Mouse (Mus musculus) kidney, postnatal 36 days (tissue): ENCODE measurements at regions not wholly inside any gene's neighbourhood (a gene's known extent, or its start where the extent isn't known, plus 50 kb on each side); places are given as distances from the start of the nearest gene placed in this dataset.

ENCODE experiments used
- DNase-seq, 2 experiments: peaks; one replicate each; pipeline ENCODE4 v3.0.0; 2021 to 2022; ENCODE audit warnings: mixed read lengths in 2 of 2

DNA sequence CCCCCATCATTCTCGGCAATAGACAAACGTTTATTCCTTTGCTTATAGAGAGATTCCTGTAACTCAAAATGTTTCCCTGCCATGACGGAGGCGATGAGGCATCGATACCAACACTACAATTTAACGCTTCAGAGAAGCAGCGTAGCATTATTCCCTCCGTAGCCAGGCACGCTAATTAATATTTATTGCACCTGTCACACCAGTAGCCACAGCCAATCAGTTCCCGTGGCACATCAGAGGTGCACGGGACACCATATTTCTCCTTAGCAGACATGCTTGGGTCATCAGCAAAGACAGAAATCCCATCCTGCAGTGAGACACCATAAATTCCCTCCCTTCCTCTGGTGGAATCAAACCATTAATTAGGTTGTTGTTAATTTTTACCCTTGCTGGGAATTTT, 399.8 kb upstream of the Tmpo start:
- no peak for DNase-seq

DNA sequence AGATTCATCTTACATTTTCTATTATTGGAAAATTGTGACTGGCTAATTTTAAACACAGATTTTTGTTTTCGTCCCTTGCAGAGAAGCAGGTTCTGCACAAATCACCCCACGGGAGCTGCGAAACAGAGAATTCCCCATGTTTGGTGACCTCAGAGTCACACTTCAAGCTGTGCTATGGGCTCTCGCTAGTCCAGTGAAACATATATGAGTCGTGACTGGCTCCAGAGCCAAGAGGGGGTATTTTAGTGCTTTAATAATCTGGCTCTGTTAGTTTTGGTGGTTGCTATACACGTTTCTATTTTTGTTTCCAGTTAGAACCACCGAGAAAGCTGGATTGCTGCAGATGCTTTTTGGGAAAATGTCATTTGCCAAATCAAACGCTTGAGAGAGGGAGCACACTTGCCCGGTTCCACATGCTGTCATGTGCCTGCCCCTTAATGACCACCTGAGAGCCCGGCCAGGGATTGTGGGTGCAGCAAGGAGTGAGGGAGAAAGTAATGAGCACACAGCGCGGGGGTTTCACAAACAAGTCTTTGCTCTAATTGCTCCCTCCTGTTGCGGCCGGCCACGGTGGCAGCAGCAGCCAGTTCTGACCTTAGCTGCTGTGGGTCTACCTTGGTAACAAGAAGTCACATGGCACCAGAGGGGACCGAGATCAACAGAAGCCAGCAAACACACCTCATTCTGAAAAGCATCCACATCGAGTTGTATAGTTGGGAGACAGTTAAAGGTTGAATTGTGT, 394.4 kb upstream of the Tmpo start:
- DNase-seq, result peak in 1 of 2 experiments; percentile 8

DNA sequence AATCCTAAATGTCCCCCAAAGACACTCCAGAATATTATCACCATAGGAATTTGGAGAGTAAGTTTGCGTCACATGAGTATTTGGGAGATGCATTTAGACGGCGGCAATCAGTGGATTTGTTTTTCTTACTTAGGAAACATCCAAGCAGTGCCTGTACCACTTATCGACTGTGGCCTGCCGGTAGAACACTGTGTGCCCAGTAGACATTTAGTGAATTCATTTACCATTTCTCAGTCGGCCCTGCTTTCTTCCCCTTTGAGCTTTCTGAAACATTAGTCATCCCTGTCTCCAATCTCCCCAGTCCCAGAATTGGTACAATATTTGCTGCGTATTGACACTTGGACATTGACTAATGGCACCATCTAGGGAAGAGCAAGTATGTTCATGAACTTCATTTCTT, 391.7 kb upstream of the Tmpo start:
- no peak for DNase-seq

DNA sequence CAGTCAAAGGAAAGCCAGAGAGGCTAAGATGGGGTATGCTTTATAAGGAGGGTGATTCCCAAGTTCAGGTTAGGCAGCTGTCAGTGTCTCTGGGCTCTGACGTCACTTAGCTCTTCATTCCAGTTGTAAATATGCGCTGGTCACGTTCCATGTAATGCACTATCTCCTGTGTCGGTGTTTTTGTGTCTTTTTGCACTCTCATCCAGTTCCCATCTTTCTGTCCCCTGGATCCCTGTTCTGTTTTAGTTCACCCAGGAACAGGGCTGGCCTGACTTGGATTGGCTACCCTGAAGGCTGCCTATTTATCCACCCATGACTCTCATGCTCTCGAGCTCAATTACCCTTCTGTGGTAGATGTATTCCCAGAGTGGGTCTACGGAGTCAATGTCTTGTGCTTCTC, 387.9 kb upstream of the Tmpo start:
- no peak for DNase-seq

DNA sequence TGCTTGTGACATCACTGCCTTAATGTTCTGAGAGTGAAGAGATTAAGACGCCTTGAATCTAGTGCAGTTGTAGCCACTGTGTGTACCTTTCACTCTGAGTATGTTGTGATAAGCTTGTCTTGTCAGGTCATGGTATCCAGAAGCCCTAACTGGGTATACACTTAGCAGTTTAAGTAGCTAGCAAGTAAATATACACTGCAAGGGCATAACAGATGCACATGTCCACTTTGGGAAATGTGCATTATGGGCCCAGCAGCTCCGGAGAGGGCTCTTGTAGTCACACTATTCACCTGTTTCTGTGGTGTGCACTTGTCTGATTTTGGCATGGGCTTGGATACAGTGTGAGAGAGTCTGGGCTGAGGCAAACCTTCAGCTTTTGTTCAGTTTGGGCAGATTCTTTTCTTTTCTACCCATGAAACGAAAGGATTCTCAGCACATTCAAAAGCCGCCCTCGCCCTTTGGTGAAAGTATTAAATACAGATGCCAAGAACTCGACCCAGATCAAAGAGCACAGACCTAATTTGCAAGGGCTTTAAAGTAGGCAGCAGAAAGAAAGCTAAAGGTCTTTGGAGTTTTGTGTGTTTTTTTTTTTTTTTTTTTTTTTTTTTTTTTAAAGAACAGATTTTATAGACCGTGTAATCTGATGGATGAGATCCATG, 385.1 kb upstream of the Tmpo start:
- peak in 1 of 2 experiments; percentile 24 for DNase-seq

DNA sequence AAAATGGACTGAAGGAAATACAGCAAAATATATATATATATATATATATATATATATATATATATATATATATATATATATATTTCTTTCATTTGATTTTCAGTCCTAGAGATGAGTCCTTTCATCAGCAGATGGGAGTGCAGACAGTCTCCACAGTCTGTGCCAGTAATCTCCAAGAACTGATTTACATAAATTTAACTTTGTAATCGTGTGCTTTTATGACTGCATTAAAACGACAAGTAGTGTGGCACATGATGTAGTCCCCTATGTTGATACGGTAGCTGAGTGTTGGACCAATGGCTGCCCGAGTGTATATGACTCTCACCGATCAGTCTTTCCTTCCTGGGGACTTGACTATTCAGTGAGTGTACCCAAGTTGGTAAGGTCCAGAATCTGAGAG, 378.2 kb upstream of the Tmpo start:
- DNase-seq, result no peak

DNA sequence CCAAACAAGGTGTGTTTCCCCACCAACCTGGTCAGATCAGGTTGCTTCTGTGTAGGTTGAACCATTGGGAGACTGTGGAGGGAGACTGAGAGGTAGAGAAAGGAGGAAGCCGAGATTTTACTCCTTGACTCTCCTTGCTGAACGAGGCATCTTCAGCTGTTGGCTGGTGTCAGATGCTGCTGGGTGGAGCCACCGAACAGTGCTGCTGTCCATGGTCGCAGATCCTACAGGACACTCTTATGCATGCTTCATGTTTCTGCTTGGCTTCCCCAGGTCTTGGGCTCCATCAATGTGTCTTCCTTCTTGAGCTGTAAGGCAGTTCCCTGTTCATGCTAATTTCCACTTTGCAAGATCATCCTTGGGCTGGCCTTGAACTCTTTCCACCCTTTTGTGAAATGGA, 367.0 kb upstream of the Tmpo start:
- DNase-seq, result no peak

DNA sequence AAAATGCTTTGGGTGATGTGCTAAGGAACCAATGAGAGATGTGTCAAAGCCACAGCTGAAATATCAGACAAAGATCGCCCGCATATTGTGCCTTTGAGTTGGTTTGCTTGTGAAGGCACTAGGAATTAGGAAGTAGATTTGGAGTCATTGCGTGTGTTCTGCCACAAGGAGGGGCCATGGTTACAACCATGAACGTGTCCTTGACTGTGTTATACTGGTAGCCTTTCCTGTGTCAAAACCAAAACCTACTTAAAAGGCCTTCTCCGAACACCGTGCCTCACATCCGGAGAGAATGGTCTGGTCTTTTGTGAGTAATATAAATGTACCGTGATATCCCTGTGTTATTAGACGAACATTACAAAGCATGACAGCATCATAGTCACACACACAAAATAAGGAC, 365.0 kb upstream of the Tmpo start:
- peak; percentile 13 to 43 for DNase-seq

DNA sequence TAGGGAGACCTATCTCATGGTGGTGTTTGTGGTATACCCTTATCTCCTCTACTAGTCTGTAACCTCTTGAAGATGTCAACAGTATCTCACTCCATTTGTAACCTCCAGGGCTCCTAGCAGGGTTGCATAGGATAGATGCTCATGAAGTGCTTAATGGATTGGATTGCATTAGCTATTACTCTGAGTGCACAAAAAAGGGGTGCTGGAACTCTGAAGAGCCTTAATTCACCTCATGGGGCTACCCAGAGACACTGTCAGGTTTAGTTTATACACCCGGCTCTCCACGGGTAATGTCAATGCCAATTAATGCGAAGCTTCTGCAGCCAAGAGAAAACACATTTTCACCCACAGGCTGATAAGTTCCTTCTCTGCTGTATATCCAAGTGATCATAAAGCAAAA, 364.3 kb upstream of the Tmpo start:
- DNase-seq, result no peak

DNA sequence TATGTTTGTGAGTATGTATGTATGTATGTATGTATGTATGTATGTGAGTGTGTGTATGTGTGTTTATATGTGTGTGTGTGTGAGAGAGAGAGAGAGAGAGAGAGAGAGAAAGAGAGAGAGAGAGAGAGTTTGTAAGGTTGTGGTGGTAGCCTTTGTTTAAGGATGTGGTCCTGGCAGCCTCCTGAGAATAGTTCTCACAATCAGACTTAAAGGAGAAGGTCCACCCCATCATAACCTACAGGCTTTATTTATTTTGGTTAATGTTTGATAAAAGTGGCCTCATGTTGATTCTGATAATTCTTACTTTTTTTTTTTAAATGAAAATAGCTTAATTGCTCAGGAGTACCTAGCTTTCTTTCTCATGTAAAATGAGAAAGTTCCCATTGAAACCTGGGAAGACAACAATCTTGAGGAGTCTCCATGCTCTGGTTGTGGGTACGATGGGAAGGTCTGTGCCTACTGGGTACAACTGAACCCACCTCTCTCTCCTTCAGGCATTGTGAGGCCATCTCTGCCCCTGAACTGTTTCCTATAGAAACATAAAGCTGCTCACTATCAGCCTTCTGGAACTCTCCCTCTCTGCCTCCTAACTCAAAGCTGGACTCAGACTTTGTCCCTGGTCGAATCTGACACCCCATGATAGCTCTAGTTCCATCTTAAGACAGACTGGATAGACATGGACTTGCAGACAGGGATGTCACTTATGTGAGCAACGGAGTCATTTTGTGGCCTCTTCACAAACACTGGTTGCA, 362.2 kb upstream of the Tmpo start:
- no peak for DNase-seq

DNA sequence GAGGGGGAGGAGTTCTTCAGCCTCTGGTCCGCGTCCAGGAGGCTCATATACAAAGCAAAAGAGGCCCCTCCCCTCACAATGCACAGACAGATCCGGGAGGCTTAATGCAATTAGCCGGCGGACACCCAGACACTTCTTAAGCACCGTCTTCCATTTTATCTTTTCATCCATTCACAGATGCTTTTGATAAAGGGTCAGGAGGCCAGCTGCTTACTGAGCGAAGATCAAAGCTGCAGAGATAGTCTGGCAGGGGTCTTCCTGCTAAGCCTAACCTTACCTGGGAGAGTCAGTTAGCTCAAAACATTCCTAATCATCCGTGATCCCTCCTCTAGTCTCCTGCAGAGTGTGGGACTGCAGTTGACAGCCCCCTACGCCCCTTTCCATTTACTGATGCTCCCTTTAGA, 361.1 kb upstream of the Tmpo start:
- no peak for DNase-seq

DNA sequence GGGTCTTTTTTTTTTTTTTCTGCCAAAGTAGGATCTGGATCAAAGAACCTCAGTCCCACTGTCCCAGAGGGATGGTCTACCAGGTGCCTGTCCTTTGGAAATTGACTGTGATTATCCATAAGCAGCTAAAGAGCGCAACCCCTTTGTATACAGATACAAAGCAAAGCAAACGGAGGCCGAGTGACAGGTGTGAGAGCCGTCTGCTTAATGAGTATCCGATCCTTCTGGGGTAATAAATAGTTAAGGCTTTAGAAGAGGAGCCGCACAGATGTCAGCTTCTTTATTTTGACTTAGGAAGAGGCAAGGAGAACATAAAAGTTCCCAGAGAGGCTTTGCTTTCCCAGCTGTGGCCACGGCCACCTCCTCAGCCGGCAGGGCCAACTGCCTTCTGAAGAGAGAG, 356.1 kb upstream of the Tmpo start:
- no peak for DNase-seq

DNA sequence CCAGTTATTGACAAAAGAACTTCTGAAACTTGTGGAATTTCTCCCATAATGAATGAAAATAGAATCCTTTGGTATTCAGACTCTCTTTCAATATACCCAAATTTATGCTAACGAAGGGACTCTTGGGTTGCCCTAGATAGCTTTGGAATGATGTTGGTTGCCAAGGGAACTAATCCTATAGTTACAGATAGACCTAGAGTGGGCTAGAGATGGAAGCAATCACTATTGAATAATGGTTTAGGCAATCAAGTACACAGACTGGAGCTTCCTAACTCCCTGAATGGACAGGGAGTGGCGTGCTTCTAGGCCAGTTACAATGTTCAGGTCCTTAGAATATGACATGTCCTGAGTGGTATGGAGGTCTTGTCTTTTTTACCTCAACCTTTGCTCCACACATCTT, 354.3 kb upstream of the Tmpo start:
- DNase-seq, result no peak

DNA sequence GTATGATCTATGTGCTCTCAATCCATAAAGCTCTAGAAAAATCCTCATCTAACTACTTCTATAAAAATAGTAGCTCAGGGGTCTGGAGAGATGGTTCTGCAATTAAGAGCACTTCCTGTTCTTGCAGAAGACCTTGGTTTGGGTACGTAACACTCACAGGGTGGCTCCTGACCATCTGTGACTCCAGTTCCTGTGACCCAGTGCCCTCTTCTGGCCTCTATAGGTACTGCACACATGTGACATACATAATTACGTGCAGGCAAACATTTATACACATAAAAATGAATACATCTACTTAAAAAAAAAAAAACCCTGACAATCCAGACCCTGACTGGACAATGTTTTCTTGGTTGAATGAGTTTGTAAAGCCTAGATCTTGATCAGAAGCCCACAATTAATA, 347.2 kb upstream of the Tmpo start:
- peak in 1 of 2 experiments; percentile 12 for DNase-seq

DNA sequence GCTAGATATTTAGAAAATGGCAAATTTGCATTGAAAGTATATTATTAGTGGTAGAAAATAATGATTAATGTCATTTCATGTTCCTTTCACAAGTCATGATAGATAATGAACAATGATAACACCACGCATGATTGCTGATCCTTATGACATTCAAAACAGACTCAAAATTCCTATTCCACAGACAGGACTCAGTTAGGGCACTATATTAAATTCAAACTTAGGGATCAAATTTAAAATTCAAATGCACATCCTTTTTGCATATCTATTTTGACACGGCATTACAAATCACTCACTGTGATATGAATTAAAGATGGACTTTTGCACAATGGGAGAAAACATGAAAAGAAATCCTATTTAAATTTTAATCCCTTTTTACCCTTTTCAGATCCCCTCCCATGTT, 340.1 kb upstream of the Tmpo start:
- DNase-seq, result no peak

DNA sequence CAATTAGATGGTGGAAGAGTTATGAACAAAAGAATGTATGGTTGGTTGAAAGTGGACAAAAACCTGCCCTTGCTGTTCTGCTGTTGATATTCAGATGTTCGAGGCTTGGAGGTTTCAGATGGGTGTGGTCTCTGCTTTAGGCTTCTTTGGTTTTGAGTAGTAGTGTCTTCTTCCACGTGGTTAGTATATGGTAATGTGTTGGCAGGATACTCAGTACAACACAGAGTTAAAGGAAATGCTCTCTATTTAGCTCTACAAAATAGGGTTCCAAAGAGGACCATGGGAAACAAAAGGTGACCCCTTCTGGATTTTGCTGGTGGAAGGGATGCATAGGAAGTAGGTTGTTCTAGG, 333.9 kb upstream of the Tmpo start:
- no peak for DNase-seq

DNA sequence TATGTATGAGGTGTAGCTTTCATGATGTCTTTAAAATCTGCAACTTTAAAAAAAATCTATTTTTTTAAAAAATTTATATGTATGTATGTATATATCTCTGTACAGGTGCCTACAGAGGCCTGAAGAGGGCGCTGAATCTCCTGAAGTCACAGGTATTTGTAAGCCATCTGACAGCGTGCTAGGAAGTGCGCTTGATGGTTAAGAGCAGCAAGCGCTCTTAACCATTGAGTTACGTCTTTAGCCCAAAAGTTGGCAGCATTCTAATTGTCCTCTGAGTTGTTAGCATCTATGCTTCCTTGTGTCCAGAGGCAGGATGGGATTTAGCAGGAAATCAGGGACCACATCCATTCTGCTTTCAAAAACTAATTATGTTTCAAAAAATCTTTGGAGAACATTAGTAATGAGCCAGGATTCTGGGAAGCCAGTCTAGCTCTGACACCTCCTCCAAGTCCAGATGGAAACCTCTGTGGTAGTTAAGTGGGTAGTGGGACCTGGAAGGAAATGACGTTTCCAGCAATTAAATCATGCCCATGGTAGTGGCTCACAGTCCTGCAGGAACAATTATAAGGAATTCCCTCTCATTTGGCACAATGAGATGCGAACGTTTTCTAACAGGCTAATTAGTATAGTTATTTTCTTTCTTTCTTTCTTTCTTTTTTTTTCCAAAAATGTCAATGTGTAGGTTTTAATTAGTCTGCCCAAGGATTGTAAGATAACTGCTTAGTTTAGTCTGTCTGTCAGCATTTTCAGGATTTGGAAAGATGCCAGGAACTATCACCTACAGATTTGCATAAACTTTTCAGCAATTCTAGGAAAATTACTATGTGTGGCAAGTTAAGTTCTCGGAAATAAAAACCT, 333.3 kb upstream of the Tmpo start:
- no peak for DNase-seq

DNA sequence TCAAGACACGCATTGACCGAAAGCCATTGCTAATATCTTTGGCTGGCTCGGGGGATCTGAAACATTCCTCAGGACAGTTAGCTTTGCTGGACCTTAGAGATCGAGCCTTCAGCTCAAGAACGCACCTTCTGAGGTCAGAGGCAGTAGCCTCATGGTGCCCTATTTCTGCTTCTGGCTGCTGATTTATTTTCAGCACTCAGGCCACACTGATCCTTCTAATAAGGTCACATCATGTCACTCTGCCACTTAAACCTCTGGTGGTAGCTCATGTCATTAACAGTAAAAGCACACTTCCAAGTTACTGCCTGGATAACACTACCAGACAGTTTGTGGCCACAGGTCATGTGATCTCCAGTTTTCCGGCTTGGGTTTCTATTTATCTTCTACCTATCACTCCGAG, 325.9 kb upstream of the Tmpo start:
- no peak for DNase-seq

DNA sequence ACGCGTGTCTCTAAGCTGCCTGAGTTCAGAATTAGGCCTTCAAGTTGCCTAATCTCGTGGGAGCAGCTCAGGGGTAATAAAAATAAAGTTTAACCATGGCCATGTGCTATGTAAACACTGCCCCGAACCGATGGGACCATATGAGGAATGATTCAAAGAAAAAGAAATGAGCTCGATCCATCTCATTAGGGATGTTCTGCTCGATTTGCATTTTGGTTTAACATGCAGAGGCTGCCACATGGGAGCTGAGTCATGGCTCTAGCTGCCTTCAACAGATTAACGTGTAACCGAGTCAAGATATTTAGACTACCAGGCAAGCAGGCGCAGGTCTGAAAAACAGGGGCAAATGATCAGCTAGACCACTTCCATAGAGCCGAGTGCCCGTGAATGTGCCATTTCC, 323.8 kb upstream of the Tmpo start:
- no peak for DNase-seq

DNA sequence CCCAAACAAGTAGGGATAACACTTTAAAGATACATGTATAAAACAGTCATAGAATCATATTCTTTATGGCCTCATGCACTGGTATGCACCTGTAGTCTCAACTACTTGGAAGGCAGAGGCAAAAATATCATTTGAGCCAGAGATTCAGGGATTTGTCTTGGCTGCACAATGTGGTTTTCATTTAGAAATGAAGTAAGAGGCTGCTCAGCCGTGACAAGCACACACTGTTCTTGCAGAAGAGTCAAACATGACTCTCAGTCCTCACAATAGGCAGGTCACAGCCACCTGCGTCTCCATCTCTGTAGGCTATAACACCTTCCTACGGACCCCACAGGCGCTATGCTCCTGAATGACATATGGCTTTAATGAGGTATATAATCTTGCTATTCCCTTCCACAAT, 317.4 kb upstream of the Tmpo start:
- DNase-seq, result peak; percentile 1 to 59

DNA sequence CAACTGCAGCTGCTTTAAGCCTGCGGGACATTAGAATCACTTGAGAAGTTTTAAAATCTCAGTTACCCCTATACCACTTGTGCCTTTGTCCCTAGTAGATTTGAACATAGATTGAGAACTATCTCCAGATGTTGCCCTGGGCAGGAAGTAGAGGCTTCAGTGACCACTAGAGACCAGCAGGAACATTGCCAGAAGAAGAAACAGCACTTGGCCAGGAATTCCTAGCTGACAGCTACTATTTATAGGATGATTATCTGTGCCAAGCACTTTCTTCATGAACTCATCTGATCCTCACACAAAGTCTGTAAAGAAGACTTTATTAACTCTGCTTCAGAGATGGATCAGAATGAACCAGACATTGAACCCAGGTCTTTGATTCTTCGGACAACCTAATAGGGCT, 283.6 kb upstream of the Tmpo start:
- peak; percentile 4 to 28 for DNase-seq

DNA sequence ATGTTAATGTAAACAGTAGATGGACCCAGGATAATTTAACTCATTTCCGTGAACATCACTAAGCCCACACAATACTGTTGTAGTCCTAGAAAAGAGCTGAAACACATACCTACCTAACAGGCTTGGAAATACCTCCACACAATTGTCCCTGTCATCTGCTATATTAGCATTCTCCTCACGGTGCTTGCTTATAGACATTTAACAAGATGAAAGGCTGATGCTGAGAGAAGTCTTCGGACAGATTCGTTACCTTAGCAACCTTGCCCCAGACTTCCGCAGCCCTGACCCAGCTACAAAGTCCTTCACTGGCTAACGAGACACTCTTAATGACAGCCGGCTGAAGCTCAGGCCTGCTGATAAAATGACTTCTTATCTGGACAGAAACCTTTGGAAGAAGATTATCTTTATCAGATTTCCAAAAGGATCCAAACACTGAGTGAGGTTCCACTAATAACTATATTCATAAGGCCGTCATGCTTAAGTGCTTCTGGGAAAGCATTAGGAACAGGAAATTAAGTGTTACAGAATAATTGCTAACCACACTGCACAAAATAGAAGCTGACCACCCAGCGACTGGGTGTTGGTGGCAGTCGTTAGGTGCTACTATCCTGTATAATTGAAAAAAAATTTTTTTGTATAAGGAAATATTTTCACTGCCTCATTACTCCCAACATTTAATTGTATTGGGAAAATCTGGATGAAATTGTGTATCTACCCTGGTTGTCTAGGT, 267.0 kb upstream of the Tmpo start:
- DNase-seq, result no peak

DNA sequence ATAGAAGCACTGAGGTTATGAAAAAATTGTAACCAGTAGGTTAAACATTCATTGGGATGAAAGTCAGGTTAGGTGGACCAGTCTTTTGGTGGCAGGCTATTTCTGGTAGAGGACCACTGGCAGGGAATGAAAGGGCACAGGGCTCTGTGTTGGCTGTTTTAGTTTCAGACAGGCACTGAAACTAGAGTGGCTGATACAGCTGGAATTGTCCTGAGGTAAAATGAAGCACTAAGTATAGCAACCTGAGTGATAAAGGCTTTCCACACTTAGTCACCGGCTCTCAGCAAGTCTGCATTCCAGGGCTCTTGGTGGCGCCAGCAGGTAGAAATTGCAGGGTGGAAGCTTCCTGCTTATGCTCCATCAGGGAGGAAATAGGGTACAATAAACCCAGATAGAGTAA, 262.2 kb upstream of the Tmpo start:
- no peak for DNase-seq
